Mouse (Mus musculus): ENCODE results near the gene Mfsd12. TPM values are rescaled to one million over a fixed set of nuclear protein-coding genes. Genes with fewer than 3 reads are reported as not detected.

Mfsd12 gene
- 5.7 and 6.2 TPM in 2 replicates for polyA plus RNA-seq (2011; ENCODE audit: insufficient read length, low read depth, missing spikeins)

GRCm38 (mm10) chr10:81356991-81357844 lies at the start of gene Mfsd12:
Gene Mfsd12, plus strand, starts transcription at chr10:81357491.
- Histone ChIP-seq H3K4me1 (ENCODE audit: control insufficient read depth, insufficient read depth, low read length) (0 out of 2 replicates have a peak, but pooled peaks cover 2% of the 10 kb centered on the region), H3K4me3 (ENCODE audit: insufficient read depth, low read length) (peak within 1 kb of the TSS; percentile 67), H3K27ac (ENCODE audit: insufficient read depth, low read length) (no peak within 1 kb of the TSS)
- TF ChIP-seq POLR2A (IDR thresholded peaks at IDR 0.05; ENCODE audit: low read depth, low read length) (peak; percentile 61), CTCF (IDR thresholded peaks at IDR 0.05; ENCODE audit: borderline replicate concordance, insufficient read depth, low read length) (no peak)

GRCm38 (mm10) chr10:81309571-81309970 lies 47.7 kb upstream of the Mfsd12 start:
- Histone ChIP-seq H3K4me3 (ENCODE audit: insufficient read depth, low read length) (no peak overlapping the region), H3K27ac (ENCODE audit: insufficient read depth, low read length) (no peak overlapping the region), H3K4me1 (ENCODE audit: control insufficient read depth, insufficient read depth, low read length) (no peaks in the 10 kb centered on the region)
- TF ChIP-seq CTCF (IDR thresholded peaks at IDR 0.05; ENCODE audit: borderline replicate concordance, insufficient read depth, low read length) (no peak), POLR2A (IDR thresholded peaks at IDR 0.05; ENCODE audit: low read depth, low read length) (no peak)

- no peak overlapping the region for H3K27ac ChIP-seq (ENCODE audit: insufficient read depth, low read length)
- no peak overlapping the region for H3K4me3 ChIP-seq (ENCODE audit: insufficient read depth, low read length)
- no peak for TF ChIP-seq POLR2A (IDR thresholded peaks at IDR 0.05; ENCODE audit: low read depth, low read length)
- no peak for TF ChIP-seq CTCF (IDR thresholded peaks at IDR 0.05; ENCODE audit: borderline replicate concordance, insufficient read depth, low read length)
- H3K4me1 ChIP-seq (ENCODE audit: control insufficient read depth, insufficient read depth, low read length) = no peaks in the 10 kb centered on the region
Observed at GRCm38 (mm10) chr10:81313581-81313980, 43.7 kb upstream of the Mfsd12 start.

- Histone ChIP-seq H3K4me3 (ENCODE audit: insufficient read depth, low read length) (no peak overlapping the region), H3K4me1 (ENCODE audit: control insufficient read depth, insufficient read depth, low read length) (peaks cover 3% of the 10 kb centered on the region; the same call in 1 of the 2 replicates), H3K27ac (ENCODE audit: insufficient read depth, low read length) (no peak overlapping the region)
- TF ChIP-seq POLR2A (IDR thresholded peaks at IDR 0.05; ENCODE audit: low read depth, low read length) (no peak), CTCF (IDR thresholded peaks at IDR 0.05; ENCODE audit: borderline replicate concordance, insufficient read depth, low read length) (no peak)
Observed at GRCm38 (mm10) chr10:81314201-81314600, 43.1 kb upstream of the Mfsd12 start.

- TF ChIP-seq POLR2A (IDR thresholded peaks at IDR 0.05; ENCODE audit: low read depth, low read length) (no peak), CTCF (IDR thresholded peaks at IDR 0.05; ENCODE audit: borderline replicate concordance, insufficient read depth, low read length) (no peak)
- peaks cover 3% of the 10 kb centered on the region; the same call in 1 of the 2 replicates for H3K4me1 ChIP-seq (ENCODE audit: control insufficient read depth, insufficient read depth, low read length)
Observed at GRCm38 (mm10) chr10:81315587-81315986, 41.7 kb upstream of the Mfsd12 start.

GRCm38 (mm10) chr10:81316338-81317060 lies 40.8 kb upstream of the Mfsd12 start:
- Histone ChIP-seq H3K4me1 (ENCODE audit: control insufficient read depth, insufficient read depth, low read length) (peaks cover 3% of the 10 kb centered on the region; the same call in 1 of the 2 replicates), H3K27ac (ENCODE audit: insufficient read depth, low read length) (no peak overlapping the region)
- TF ChIP-seq POLR2A (IDR thresholded peaks at IDR 0.05; ENCODE audit: low read depth, low read length) = no peak
- peak; percentile 60; the same call in 1 of the 2 replicates for TF ChIP-seq CTCF (IDR thresholded peaks at IDR 0.05; ENCODE audit: borderline replicate concordance, insufficient read depth, low read length)

More at GRCm38 (mm10) chr10:81315587-81315986, 41.7 kb upstream of the Mfsd12 start:
- H3K27ac ChIP-seq (ENCODE audit: insufficient read depth, low read length) = no peak overlapping the region
- H3K4me3 ChIP-seq (ENCODE audit: insufficient read depth, low read length) = no peak overlapping the region

GRCm38 (mm10) chr10:81317273-81317672 lies 40.0 kb upstream of the Mfsd12 start:
- no peak overlapping the region for H3K27ac ChIP-seq (ENCODE audit: insufficient read depth, low read length)
- no peak overlapping the region for H3K4me3 ChIP-seq (ENCODE audit: insufficient read depth, low read length)
- peaks cover 3% of the 10 kb centered on the region; the same call in 1 of the 2 replicates for H3K4me1 ChIP-seq (ENCODE audit: control insufficient read depth, insufficient read depth, low read length)
- TF ChIP-seq CTCF (IDR thresholded peaks at IDR 0.05; ENCODE audit: borderline replicate concordance, insufficient read depth, low read length) (no peak), POLR2A (IDR thresholded peaks at IDR 0.05; ENCODE audit: low read depth, low read length) (no peak)

More at GRCm38 (mm10) chr10:81316338-81317060, 40.8 kb upstream of the Mfsd12 start:
- no peak overlapping the region for H3K4me3 ChIP-seq (ENCODE audit: insufficient read depth, low read length)

GRCm38 (mm10) chr10:81318589-81319329 lies 38.5 kb upstream of the Mfsd12 start:
- TF ChIP-seq POLR2A (IDR thresholded peaks at IDR 0.05; ENCODE audit: low read depth, low read length) (no peak), CTCF (IDR thresholded peaks at IDR 0.05; ENCODE audit: borderline replicate concordance, insufficient read depth, low read length) (no peak)
- H3K4me3 ChIP-seq (ENCODE audit: insufficient read depth, low read length) = no peak overlapping the region
- no peak overlapping the region; the same call in 1 of the 2 replicates for H3K27ac ChIP-seq (ENCODE audit: insufficient read depth, low read length)
- peaks cover 3% of the 10 kb centered on the region; the same call in 1 of the 2 replicates for H3K4me1 ChIP-seq (ENCODE audit: control insufficient read depth, insufficient read depth, low read length)

GRCm38 (mm10) chr10:81319330-81319699 lies 38.0 kb upstream of the Mfsd12 start:
- Histone ChIP-seq H3K27ac (ENCODE audit: insufficient read depth, low read length) (peak overlapping the region; percentile 77), H3K4me1 (ENCODE audit: control insufficient read depth, insufficient read depth, low read length) (peaks cover 3% of the 10 kb centered on the region; the same call in 1 of the 2 replicates), H3K4me3 (ENCODE audit: insufficient read depth, low read length) (peak overlapping the region; percentile 72)
- TF ChIP-seq POLR2A (IDR thresholded peaks at IDR 0.05; ENCODE audit: low read depth, low read length) (no peak), CTCF (IDR thresholded peaks at IDR 0.05; ENCODE audit: borderline replicate concordance, insufficient read depth, low read length) (no peak)

Measured in embryonic fibroblast, embryonic 13.5 days (primary cell).